Mouse (Mus musculus): ENCODE data around the gene St14. TPM values are rescaled to one million over a fixed set of nuclear protein-coding genes. Genes with fewer than 3 reads are reported as not detected.
"Not testable (repeated sequence)": the region's sequence is repeated elsewhere in the genome, so short reads cannot be mapped to it uniquely, and the experiment has no call there.

Gene St14
- polyA plus RNA-seq, 1 experiment from 2014 or later: 1.3 TPM

GRCm38 (mm10) chr9:31051509-31051908, 80.1 kb downstream of the St14 start:
- WGBS: 92% methylated on average over 6 of the region's 6 CpGs

GRCm38 (mm10) chr9:31050208-31050607, 81.4 kb downstream of the St14 start:
- no peak for ATAC-seq
- Histone ChIP-seq H3K4me3 (ENCODE audit: low read depth, low read length) (no peak overlapping the region), H3K4me1 (ENCODE audit: control insufficient read depth, insufficient read depth, low read length) (no peaks in the 10 kb centered on the region), H3K4me2 (ENCODE audit: low read length) (no peak overlapping the region), H3K36me3 (ENCODE audit: control insufficient read depth, insufficient read depth, low read length) (no peaks in the 10 kb centered on the region), H3K9me3 (replicated peaks; ENCODE audit: control insufficient read depth, low read length, poor library complexity, severe bottlenecking) (no peaks in the 10 kb centered on the region), H3K27me3 (ENCODE audit: control insufficient read depth, insufficient read depth, low read depth, low read length) (no peaks in the 10 kb centered on the region), H3K27ac (ENCODE audit: low read length) (no peak overlapping the region), H3K9ac (ENCODE audit: low read depth, low read length) (no peak overlapping the region)
- WGBS: 97% methylated on average over 5 of the region's 5 CpGs

More at GRCm38 (mm10) chr9:31051509-31051908, 80.1 kb downstream of the St14 start:
- H3K4me1 ChIP-seq (ENCODE audit: control insufficient read depth, insufficient read depth, low read length); H3K36me3 ChIP-seq (ENCODE audit: control insufficient read depth, insufficient read depth, low read length); H3K4me3 ChIP-seq (ENCODE audit: low read depth, low read length); H3K27me3 ChIP-seq (ENCODE audit: control insufficient read depth, insufficient read depth, low read depth, low read length); H3K27ac ChIP-seq (ENCODE audit: low read length); ATAC-seq; H3K4me2 ChIP-seq (ENCODE audit: low read length); H3K9me3 ChIP-seq (replicated peaks; ENCODE audit: control insufficient read depth, low read length, poor library complexity, severe bottlenecking); H3K9ac ChIP-seq (ENCODE audit: low read depth, low read length): not testable (repeated sequence)

Other genes with a start within 250 kb of the St14 start
- gene Adamts15, start 209.4 kb downstream of the St14 start, polyA plus RNA-seq (2015; fragmentation: Nextera tagmentation; extraction: Ambion mirVana): 7.4 and 9.0 TPM in 2 replicates
- 1.1 and 2.2 TPM in 2 replicates for gene Adamts8, start 189.3 kb downstream of the St14 start, polyA plus RNA-seq (2015; fragmentation: Nextera tagmentation; extraction: Ambion mirVana)
- gene Zbtb44, start 101.2 kb downstream of the St14 start, polyA plus RNA-seq (2015; fragmentation: Nextera tagmentation; extraction: Ambion mirVana): 3.6 and 4.1 TPM in 2 replicates
- gene Aplp2, start 80.0 kb upstream of the St14 start, polyA plus RNA-seq (2015; fragmentation: Nextera tagmentation; extraction: Ambion mirVana): 361 and 403 TPM in 2 replicates
- gene Prdm10, start 148.7 kb upstream of the St14 start, polyA plus RNA-seq (2015; fragmentation: Nextera tagmentation; extraction: Ambion mirVana): 9.4 and 9.6 TPM in 2 replicates